Mouse (Mus musculus): ENCODE measurements around the gene Nabp2.

DNA sequence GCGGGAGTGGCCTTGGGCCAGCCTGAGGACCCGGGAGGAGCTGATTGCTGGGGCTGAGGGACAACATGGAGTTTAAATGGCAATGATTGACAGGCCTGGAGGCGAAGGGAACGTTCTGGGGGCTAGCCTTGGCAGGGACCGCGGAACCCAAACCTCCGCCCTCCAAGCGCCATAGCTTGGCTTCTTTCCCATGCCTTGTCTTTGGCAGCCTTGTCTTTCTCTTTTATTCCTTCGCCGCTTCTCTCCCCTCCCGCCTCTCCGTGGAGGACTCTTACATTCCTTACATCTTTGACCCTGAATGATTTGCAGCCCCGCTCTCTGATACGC lies 726 bp upstream of the Nabp2 start:
- TF ChIP-seq CTCF (IDR thresholded peaks at IDR 0.05; ENCODE audit: low read depth) (no peak), EP300 (IDR thresholded peaks at IDR 0.05; ENCODE audit: low read depth) (no peak)

Data from liver, postnatal 0 days (tissue).